Mouse (Mus musculus): ENCODE results near the gene Bcdin3d. TPM values are rescaled to one million over a fixed set of nuclear protein-coding genes. Genes with fewer than 3 reads are reported as not detected.

Gene Bcdin3d
- total and polyA plus RNA-seq, 3 experiments: 7.8 to 31.3 (median 13.7) TPM

- Histone ChIP-seq H3K27me3 (ENCODE audit: control insufficient read depth in 1 of 2, insufficient read depth in 2 of 2, low read length in 2 of 2) (peaks cover 7 to 8% of the 10 kb centered on the region in 2 experiments), H3K36me3 (ENCODE audit: control insufficient read depth in 1 of 2, insufficient read depth in 2 of 2, low read length in 2 of 2) (peaks cover 0 to 4% of the 10 kb centered on the region in 2 experiments; a peak in 2 of 4 replicates), H3K4me3 (ENCODE audit: control insufficient read depth in 1 of 2, insufficient read depth in 1 of 2, low read depth in 2 of 2, low read length in 2 of 2) (peak overlapping the region; percentile 21 to 42), H3K79me2 (ENCODE audit: control insufficient read depth, insufficient read depth, low read length, poor library complexity) (no peaks in the 10 kb centered on the region), H3K9ac (ENCODE audit: control insufficient read depth, low read depth, low read length, poor library complexity, severe bottlenecking) (peak overlapping the region; percentile 46), H3K27ac (ENCODE audit: control insufficient read depth, low read depth, low read length) (peak overlapping the region; percentile 37), H3K4me1 (ENCODE audit: control insufficient read depth in 1 of 2, insufficient read depth in 2 of 2, low read length in 2 of 2) (peaks cover 2 to 25% of the 10 kb centered on the region in 2 experiments; a peak in 3 of 4 replicates), H3K9me3 (replicated peaks; ENCODE audit: insufficient read depth, low read length) (no peaks in the 10 kb centered on the region)
- peak; percentile 89 for DNase-seq (ENCODE audit: low read depth, low spot score)
- TF ChIP-seq ELF1 (IDR thresholded peaks at IDR 0.05; ENCODE audit: low read depth, low read length) (peak; percentile 54; the same call in 1 of the 2 replicates), GABPA (IDR thresholded peaks at IDR 0.05; ENCODE audit: low read depth, low read length) (no peak), EP300 (IDR thresholded peaks at IDR 0.05; ENCODE audit: low read depth in 1 of 2, low read length in 2 of 2) (peak in 1 of 2 experiments; percentile 75; a peak in 3 of 4 replicates), POLR2AphosphoS2 (IDR thresholded peaks at IDR 0.05; ENCODE audit: low read length) (peak; percentile 77), SIN3A (IDR thresholded peaks at IDR 0.05; ENCODE audit: low read length) (peak; percentile 61; the same call in 1 of the 2 replicates), GATA1 (IDR thresholded peaks at IDR 0.05; ENCODE audit: low read depth, low read length) (no peak; the same call in 1 of the 2 replicates), TAL1 (IDR thresholded peaks at IDR 0.05; ENCODE audit: low read length) (no peak), ETS1 (IDR thresholded peaks at IDR 0.05; ENCODE audit: low read depth, low read length) (peak; percentile 33), CTCF (IDR thresholded peaks at IDR 0.05 in 2 of 3, conservative IDR thresholded peaks at IDR 0.05 in 1 of 3; ENCODE audit: control insufficient read depth in 1 of 3, insufficient read depth in 1 of 3, low read depth in 2 of 3, low read length in 3 of 3, poor library complexity in 1 of 3, severe bottlenecking in 1 of 3) (no peak), TCF12 (IDR thresholded peaks at IDR 0.05; ENCODE audit: low read depth, low read length) (0 out of 2 replicates have a peak, but pooled peaks have one; percentile 28), USF1 (IDR thresholded peaks at IDR 0.05; ENCODE audit: low read depth, low read length) (no peak), MAFK (IDR thresholded peaks at IDR 0.05; ENCODE audit: borderline replicate concordance, low read depth, low read length) (no peak), CHD1 (IDR thresholded peaks at IDR 0.05; ENCODE audit: low read depth, low read length) (no peak), RAD21 (IDR thresholded peaks at IDR 0.05; ENCODE audit: low read depth, low read length) (no peak), TBP (IDR thresholded peaks at IDR 0.05; ENCODE audit: low read depth, low read length) (peak; percentile 90), SMC3 (IDR thresholded peaks at IDR 0.05; ENCODE audit: low read depth, low read length) (0 out of 2 replicates have a peak, but pooled peaks have one; percentile 4), MYC (IDR thresholded peaks at IDR 0.05; ENCODE audit: low read depth, low read length) (0 out of 2 replicates have a peak, but pooled peaks have one; percentile 32), POLR2AphosphoS5 (IDR thresholded peaks at IDR 0.05; ENCODE audit: borderline replicate concordance, low read depth, low read length) (0 out of 2 replicates have a peak, but pooled peaks have one; percentile 12), MAX (IDR thresholded peaks at IDR 0.05; ENCODE audit: low read length) (no peak), MXI1 (IDR thresholded peaks at IDR 0.05; ENCODE audit: low read depth, low read length) (peak; percentile 41), KAT2A (conservative IDR thresholded peaks at IDR 0.05; ENCODE audit: low read depth, low read length) (no peak), MYB (IDR thresholded peaks at IDR 0.05; ENCODE audit: low read depth, low read length) (peak; percentile 49; the same call in 1 of the 2 replicates), UBTF (IDR thresholded peaks at IDR 0.05; ENCODE audit: borderline replicate concordance, insufficient read depth, low read depth, low read length) (no peak), NELFE (IDR thresholded peaks at IDR 0.05; ENCODE audit: low read depth, low read length) (peak; percentile 50; the same call in 1 of the 2 replicates), ZC3H11A (IDR thresholded peaks at IDR 0.05; ENCODE audit: low read depth, low read length) (no peak), RCOR1 (IDR thresholded peaks at IDR 0.05; ENCODE audit: low read depth, low read length) (peak; percentile 47; the same call in 1 of the 2 replicates), HCFC1 (IDR thresholded peaks at IDR 0.05; ENCODE audit: low read depth, low read length) (0 out of 2 replicates have a peak, but pooled peaks have one; percentile 49), ZMIZ1 (IDR thresholded peaks at IDR 0.05; ENCODE audit: low read depth, low read length) (peak; percentile 98), E2F4 (IDR thresholded peaks at IDR 0.05; ENCODE audit: borderline replicate concordance, low read depth, low read length) (no peak), NRF1 (IDR thresholded peaks at IDR 0.05; ENCODE audit: insufficient read depth, low read depth, low read length, poor library complexity, severe bottlenecking) (no peak), MAZ (IDR thresholded peaks at IDR 0.05; ENCODE audit: low read depth, low read length) (peak; percentile 75; the same call in 1 of the 2 replicates), JUND (IDR thresholded peaks at IDR 0.05; ENCODE audit: low read depth, low read length) (no peak; the same call in 1 of the 2 replicates), ZNF384 (IDR thresholded peaks at IDR 0.05; ENCODE audit: low read depth, low read length) (no peak), POLR2A (IDR thresholded peaks at IDR 0.05; ENCODE audit: control insufficient read depth in 1 of 2, insufficient read depth in 1 of 2, low read depth in 1 of 2, low read length in 2 of 2, poor library complexity in 1 of 2) (peak; percentile 83 to 94), USF2 (IDR thresholded peaks at IDR 0.05; ENCODE audit: borderline replicate concordance in 1 of 2, insufficient read depth in 1 of 2, low read depth in 1 of 2, low read length in 2 of 2) (no peak)
These were observed 23.2 kb upstream of the Bcdin3d start for GRCm38 (mm10) chr15:99497527-99498242.
